51 mouse cellular contexts compared by ENCODE assay signal in genomic region chr2:153828704-153829103, GRCm38 (mm10). TPM values are rescaled to one million over a fixed set of nuclear protein-coding genes. Genes with fewer than 3 reads are reported as not detected.
"Had no signal": no experiment of that assay in that cellular context is flagged by ENCODE, and none has a peak within 500 bp of the region (broad histone marks: within the 10 kb centered on the region; RNA-seq: fewer than 3 reads in every experiment).

No protein-coding gene starts in this region.

- H3K27ac ChIP-seq: heart, embryonic 10.5 days; heart, embryonic 13.5 days; heart, embryonic 15.5 days; hindbrain, embryonic 10.5 days; hindbrain, embryonic 12.5 days; hindbrain, embryonic 13.5 days; hindbrain, embryonic 14.5 days; hindbrain, embryonic 15.5 days; hindbrain, postnatal 0 days; intestine, embryonic 15.5 days; kidney, embryonic 15.5 days; kidney, postnatal 0 days; layer of hippocampus, adult 2 months had no signal

- H3K9me3 ChIP-seq: heart, embryonic 10.5 days; heart, embryonic 12.5 days; heart, embryonic 13.5 days; heart, embryonic 15.5 days; hindbrain, embryonic 10.5 days; hindbrain, embryonic 12.5 days; hindbrain, embryonic 13.5 days; hindbrain, embryonic 15.5 days; intestine, embryonic 15.5 days; kidney, embryonic 15.5 days had no signal

- H3K9ac ChIP-seq: heart, embryonic 12.5 days; heart, embryonic 13.5 days; heart, embryonic 15.5 days; hindbrain, embryonic 12.5 days; hindbrain, embryonic 13.5 days; hindbrain, embryonic 14.5 days; hindbrain, embryonic 15.5 days; intestine, embryonic 15.5 days; kidney, embryonic 15.5 days had no signal

- H3K4me1 ChIP-seq: intestine, embryonic 15.5 days; kidney, embryonic 15.5 days had no signal

- H3K4me2 ChIP-seq: heart, embryonic 11.5 days; heart, embryonic 12.5 days; heart, embryonic 13.5 days; heart, embryonic 15.5 days; hindbrain, embryonic 12.5 days; hindbrain, embryonic 13.5 days; hindbrain, embryonic 14.5 days; hindbrain, embryonic 15.5 days; intestine, embryonic 15.5 days; kidney, embryonic 15.5 days had no signal

- DNase-seq: heart, postnatal 10 days; heart, postnatal 14 days; heart, postnatal 36 days; heart, postnatal 4 days; kidney, adult 11 months; kidney, adult 18-20 months; kidney, adult 2 months; kidney, adult 8-10 months; kidney, adult 9 months; kidney, postnatal 10 days; kidney, postnatal 14 days; kidney, postnatal 25 days; kidney, postnatal 36 days; kidney, postnatal 4 days; layer of hippocampus, adult 9-11 months; layer of hippocampus, postnatal 36 days had no signal

- H3K36me3 ChIP-seq: heart, embryonic 10.5 days; heart, embryonic 12.5 days; heart, embryonic 13.5 days; heart, embryonic 15.5 days; hindbrain, embryonic 10.5 days; hindbrain, embryonic 12.5 days; hindbrain, embryonic 13.5 days; hindbrain, embryonic 15.5 days; intestine, embryonic 15.5 days; kidney, embryonic 15.5 days had no signal

- H3K27me3 ChIP-seq: hindbrain, embryonic 12.5 days; hindbrain, embryonic 13.5 days; hindbrain, embryonic 15.5 days; intestine, embryonic 15.5 days; kidney, embryonic 15.5 days had no signal

- H3K4me3 ChIP-seq: heart, embryonic 10.5 days; heart, embryonic 12.5 days; heart, embryonic 13.5 days; heart, embryonic 15.5 days; hindbrain, embryonic 10.5 days; hindbrain, embryonic 12.5 days; hindbrain, embryonic 13.5 days; hindbrain, embryonic 15.5 days; intestine, embryonic 15.5 days; kidney, embryonic 15.5 days; layer of hippocampus, adult 2 months had no signal

RNA-seq across cellular contexts. Expression of gene Sun5, which starts 42.2 kb away (rescaled TPM):
- total RNA-seq: heart, postnatal 10 days; heart, postnatal 14 days; heart, postnatal 25 days; heart, postnatal 36 days; heart, postnatal 4 days; hematopoietic stem cell, adult 5-6 weeks; hindbrain, postnatal 0 days; layer of hippocampus, adult 18-20 months; layer of hippocampus, adult 2 months; layer of hippocampus, adult 8-10 months; layer of hippocampus, postnatal 10 days; layer of hippocampus, postnatal 14 days; layer of hippocampus, postnatal 25 days; layer of hippocampus, postnatal 36 days; left cerebral cortex, adult 18-20 months had no signal
- polyA plus RNA-seq: heart, embryonic 10.5 days; heart, embryonic 11.5 days; heart, embryonic 12.5 days; heart, embryonic 13.5 days; heart, embryonic 14.5 days; heart, embryonic 15.5 days; heart, embryonic 16.5 days; heart, postnatal 0 days; hindbrain, embryonic 10.5 days; hindbrain, embryonic 11.5 days; hindbrain, embryonic 12.5 days; hindbrain, embryonic 13.5 days; hindbrain, embryonic 14.5 days; hindbrain, embryonic 15.5 days; hindbrain, embryonic 16.5 days; hindbrain, postnatal 0 days; inflammation-experienced regulatory T-cells, adult 6 months; intestine, embryonic 14.5 days; intestine, embryonic 15.5 days; intestine, embryonic 16.5 days; intestine, postnatal 0 days; kidney, adult 2 months; kidney, embryonic 14.5 days; kidney, embryonic 15.5 days; kidney, embryonic 16.5 days; kidney, postnatal 0 days; large intestine, adult 2 months had no signal

RNA-seq across cellular contexts. Expression of gene Bpifb2, which starts 46.1 kb away (rescaled TPM):
- total RNA-seq: heart, postnatal 10 days; heart, postnatal 14 days; heart, postnatal 25 days; heart, postnatal 36 days; heart, postnatal 4 days; hematopoietic stem cell, adult 5-6 weeks; layer of hippocampus, adult 18-20 months; layer of hippocampus, adult 2 months; layer of hippocampus, adult 8-10 months; layer of hippocampus, postnatal 10 days; layer of hippocampus, postnatal 14 days; layer of hippocampus, postnatal 25 days; layer of hippocampus, postnatal 36 days; left cerebral cortex, adult 18-20 months had no signal
- polyA plus RNA-seq: heart, embryonic 10.5 days; heart, embryonic 11.5 days; heart, embryonic 12.5 days; heart, embryonic 14.5 days; heart, embryonic 15.5 days; heart, embryonic 16.5 days; heart, postnatal 0 days; hindbrain, embryonic 10.5 days; hindbrain, embryonic 11.5 days; hindbrain, embryonic 12.5 days; hindbrain, embryonic 13.5 days; hindbrain, embryonic 14.5 days; inflammation-experienced regulatory T-cells, adult 6 months; intestine, embryonic 14.5 days; intestine, embryonic 15.5 days; intestine, embryonic 16.5 days; intestine, postnatal 0 days; kidney, adult 2 months; kidney, embryonic 14.5 days; kidney, embryonic 15.5 days; kidney, embryonic 16.5 days; kidney, postnatal 0 days; large intestine, adult 2 months had no signal

RNA-seq across cellular contexts. Expression of gene Efcab8, which starts 49.0 kb away (rescaled TPM):
- total RNA-seq: heart, postnatal 10 days; heart, postnatal 14 days; heart, postnatal 25 days; heart, postnatal 36 days; hematopoietic stem cell, adult 5-6 weeks; hindbrain, postnatal 0 days had no signal
- polyA plus RNA-seq: heart, embryonic 10.5 days; heart, embryonic 11.5 days; heart, embryonic 12.5 days; heart, embryonic 13.5 days; heart, embryonic 14.5 days; heart, embryonic 15.5 days; hindbrain, embryonic 11.5 days; hindbrain, embryonic 12.5 days; hindbrain, embryonic 13.5 days; hindbrain, embryonic 14.5 days; hindbrain, embryonic 15.5 days; hindbrain, embryonic 16.5 days; intestine, embryonic 14.5 days; intestine, embryonic 16.5 days; kidney, embryonic 14.5 days; kidney, embryonic 15.5 days; kidney, postnatal 0 days had no signal
